Mouse (Mus musculus) heart, embryonic 15.5 days (tissue): ENCODE results near the gene Gm9844. TPM values are rescaled to one million over a fixed set of nuclear protein-coding genes. Genes with fewer than 3 reads are reported as not detected.

Source experiments
- ATAC-seq: fragments of 200-750 bp; cut with Nextera tagmentation; replicated peaks from 2 replicates; pipeline ENCODE4 v1.8.0; 2017; ENCODE audit warnings: low read depth, moderate TSS enrichment; ENCODE audit not compliant: insufficient number of reproducible peaks, insufficient read depth, low FRiP score
- H3K27ac ChIP-seq: fragments of 300-500 bp; sonication (generic); 2 replicates; pipeline ENCODE4 v1.5.1; 2015; ENCODE audit warnings: mild to moderate bottlenecking, inconsistent platforms
- H3K27me3 ChIP-seq: fragments of 300-500 bp; sonication (generic); 2 replicates; pipeline ENCODE4 v1.6.1; 2015; ENCODE audit warnings: inconsistent platforms
- H3K36me3 ChIP-seq: fragments of 300-500 bp; sonication (generic); 2 replicates; pipeline ENCODE4 v1.6.1; 2015; ENCODE audit warnings: mild to moderate bottlenecking, inconsistent platforms
- H3K4me1 ChIP-seq: fragments of 300-500 bp; sonication (generic); replicated peaks from 2 replicates; pipeline ENCODE4 v1.6.1; 2015; ENCODE audit warnings: inconsistent platforms
- H3K4me2 ChIP-seq: fragments of 300-500 bp; sonication (generic); 2 replicates; pipeline ENCODE4 v1.6.1; 2015; ENCODE audit warnings: inconsistent platforms, mild to moderate bottlenecking, moderate library complexity
- H3K4me3 ChIP-seq: fragments of 300-500 bp; sonication (generic); 2 replicates; pipeline ENCODE4 v1.5.1; 2015; ENCODE audit warnings: mild to moderate bottlenecking, inconsistent platforms
- H3K9ac ChIP-seq: fragments of 300-500 bp; sonication (generic); 2 replicates; pipeline ENCODE4 v1.6.1; 2015; ENCODE audit warnings: mild to moderate bottlenecking, inconsistent platforms
- H3K9me3 ChIP-seq: fragments of 300-500 bp; sonication (generic); replicated peaks from 2 replicates; pipeline ENCODE4 v1.6.1; 2016; ENCODE audit warnings: inconsistent platforms
- WGBS: fragments of 180-500 bp; shearing (Covaris S2); methylation state at CpG from one replicate; pipeline ENCODE4 v1.1.7; 2015; ENCODE audit warnings: mixed read lengths; 5-methylcytosine and 5-hydroxymethylcytosine counted together
- polyA plus RNA-seq: library from polyadenylated mRNA; unstranded; fragments of >200 nt; fragmentation: Nextera tagmentation; extraction: Ambion mirVana; gene quantifications from 2 replicates; pipeline ENCODE4 v1.2.1, GENCODE M21; 2015

Gene Gm9844
- polyA plus RNA-seq, 1 experiment from 2014 or later, result 8.9 TPM

- Histone ChIP-seq H3K4me2 (no peak within 1 kb of the TSS), H3K36me3 (no peaks in the 10 kb centered on the region), H3K4me3 (no peak within 1 kb of the TSS), H3K27ac (no peak within 1 kb of the TSS), H3K9ac (no peak within 1 kb of the TSS), H3K4me1 (no peaks in the 10 kb centered on the region), H3K9me3 (no peaks in the 10 kb centered on the region; the same call in 1 of the 2 replicates), H3K27me3 (peaks cover 25% of the 10 kb centered on the region)
- no peak for ATAC-seq
- WGBS, result 41% methylated on average over 41 of the region's 41 CpGs
Observed at GRCm38 (mm10) chr7:24869532-24870165, 7.6 kb downstream of the Gm9844 start, which contains the start of the genes Lypd4 and Dmrtc2. Lypd4 (minus strand) TSS chr7:24869941. Dmrtc2 (plus strand) TSS chr7:24870057.

DNA sequence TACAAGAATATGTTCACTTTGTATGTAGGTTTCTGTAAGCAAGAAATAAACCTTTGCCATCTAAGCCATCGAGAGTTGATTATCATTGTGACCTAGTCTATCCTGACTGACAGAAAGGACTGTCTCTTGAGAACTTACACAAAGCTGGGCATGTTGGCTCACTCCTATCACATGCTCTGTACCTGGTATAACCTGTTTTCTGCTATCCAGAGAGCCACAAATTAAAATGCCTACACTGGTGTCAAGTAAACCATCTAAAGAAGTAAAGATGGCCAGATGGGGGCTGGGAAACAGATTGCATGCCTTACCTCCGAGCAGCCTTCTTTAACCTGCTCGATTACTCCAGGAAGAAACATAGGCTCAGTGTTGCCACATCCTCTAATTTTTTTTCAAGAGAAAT is 15.6 kb downstream of the Gm9844 start:
- no peak for ATAC-seq

DNA sequence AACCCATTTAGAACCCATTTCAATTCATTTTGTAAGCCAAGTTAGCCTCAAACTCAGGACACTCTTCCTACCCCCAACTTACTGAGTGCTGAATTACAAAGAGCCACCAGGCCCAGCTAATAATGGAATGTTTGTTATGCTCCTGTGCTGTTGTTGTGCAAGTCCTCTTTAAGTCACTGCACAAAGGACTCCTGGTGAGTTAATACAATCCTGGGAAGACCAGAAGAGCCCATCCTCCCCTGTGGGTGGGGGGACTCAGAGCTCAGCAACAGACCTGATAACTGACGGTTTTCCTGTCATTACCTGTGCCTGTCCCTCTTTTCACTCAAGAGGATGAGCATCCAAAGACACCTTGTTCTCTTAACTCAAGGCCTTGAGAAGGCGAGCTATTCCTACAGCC is 17.6 kb downstream of the Gm9844 start:
- Histone ChIP-seq H3K4me3 (no peak overlapping the region), H3K36me3 (no peaks in the 10 kb centered on the region), H3K9ac (no peak overlapping the region), H3K9me3 (no peaks in the 10 kb centered on the region), H3K27me3 (no peaks in the 10 kb centered on the region), H3K4me2 (no peak overlapping the region), H3K27ac (no peak overlapping the region), H3K4me1 (0 out of 2 replicates have a peak, but pooled peaks cover 2% of the 10 kb centered on the region)
- 43% methylated on average over 2 of the region's 2 CpGs for WGBS
- no peak for ATAC-seq

More for the DNA sequence above, 15.6 kb downstream of the Gm9844 start:
- no peaks in the 10 kb centered on the region for H3K4me1 ChIP-seq
- no peak overlapping the region for H3K4me3 ChIP-seq
- no peak overlapping the region for H3K27ac ChIP-seq
- H3K27me3 ChIP-seq, result no peaks in the 10 kb centered on the region
- H3K9ac ChIP-seq, result no peak overlapping the region
- H3K9me3 ChIP-seq, result no peaks in the 10 kb centered on the region
- no peak overlapping the region for H3K4me2 ChIP-seq
- WGBS, result 71% methylated on average over 3 of the region's 3 CpGs
- no peaks in the 10 kb centered on the region for H3K36me3 ChIP-seq

GRCm38 (mm10) chr7:24882416-24883199 is 20.6 kb downstream of the Gm9844 start:
- Histone ChIP-seq H3K4me2 (no peak overlapping the region), H3K27me3 (no peaks in the 10 kb centered on the region), H3K27ac (no peak overlapping the region), H3K36me3 (peaks cover 20% of the 10 kb centered on the region), H3K4me3 (no peak overlapping the region), H3K4me1 (peaks cover 26% of the 10 kb centered on the region), H3K9ac (no peak overlapping the region), H3K9me3 (no peaks in the 10 kb centered on the region)
- WGBS, result 90% methylated on average over 9 of the region's 9 CpGs
- no peak for ATAC-seq

DNA sequence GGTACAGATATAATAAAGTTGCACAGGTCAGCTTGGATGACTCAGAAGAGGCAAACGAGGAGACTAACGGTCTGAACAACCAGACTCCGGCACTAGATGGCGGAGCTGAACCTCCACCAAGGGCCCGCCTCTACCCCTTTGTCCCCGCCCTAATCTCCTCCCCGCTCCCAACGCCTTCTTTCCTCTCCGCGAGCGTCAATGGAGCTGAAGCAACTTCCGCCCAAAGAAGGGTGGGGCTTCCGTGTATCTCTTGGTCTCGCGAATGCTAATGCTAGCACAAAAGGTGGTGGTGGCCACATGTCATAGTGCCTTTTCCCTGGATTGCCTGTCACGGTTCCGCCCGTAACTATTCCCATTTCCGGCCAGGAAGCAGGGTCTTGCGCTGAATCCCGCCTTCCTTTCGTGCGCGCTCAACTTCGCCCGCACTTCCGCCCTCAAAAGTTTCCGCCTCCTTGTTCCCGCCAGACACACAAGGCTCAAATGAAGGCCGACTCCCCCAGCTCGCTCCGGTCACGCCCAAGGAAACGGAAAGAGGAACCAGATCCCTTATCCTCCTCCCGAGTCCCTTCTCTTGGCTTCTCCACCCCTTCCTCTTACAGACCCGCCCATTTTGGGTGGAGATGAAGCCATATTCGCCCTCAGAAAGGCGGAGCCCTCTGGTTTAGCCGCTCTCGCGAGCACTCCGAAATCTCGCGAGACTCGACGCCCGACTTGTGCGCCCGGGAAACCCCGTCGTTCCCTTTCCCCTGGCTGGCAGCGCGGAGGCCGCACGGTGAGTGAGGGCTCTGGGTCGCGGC is 22.1 kb downstream of the Gm9844 start, which contains the start of gene Rps19:
Gene Rps19, plus strand, starts transcription at position 476 of the 797 bp plus-strand sequence.
- ATAC-seq, result peak; percentile 94
- peak within 1 kb of the TSS; percentile 92 for H3K27ac ChIP-seq
- H3K27me3 ChIP-seq, result no peaks in the 10 kb centered on the region
- H3K9ac ChIP-seq, result peak within 1 kb of the TSS; percentile 99
- H3K9me3 ChIP-seq, result no peaks in the 10 kb centered on the region
- peaks cover 31% of the 10 kb centered on the region for H3K4me1 ChIP-seq
- peaks cover 35% of the 10 kb centered on the region for H3K36me3 ChIP-seq
- peak within 1 kb of the TSS; percentile 69 for H3K4me2 ChIP-seq
- peak within 1 kb of the TSS; percentile 87 for H3K4me3 ChIP-seq
- WGBS, result under 1% methylated on average over 57 of the region's 57 CpGs

GRCm38 (mm10) chr7:24884693-24885291 is 22.8 kb downstream of the Gm9844 start:
- Histone ChIP-seq H3K4me3 (peak overlapping the region; percentile 87), H3K9me3 (no peaks in the 10 kb centered on the region), H3K27me3 (no peaks in the 10 kb centered on the region), H3K9ac (peak overlapping the region; percentile 99), H3K27ac (peak overlapping the region; percentile 92), H3K4me1 (peaks cover 31% of the 10 kb centered on the region), H3K36me3 (peaks cover 42% of the 10 kb centered on the region), H3K4me2 (peak overlapping the region; percentile 69)
- ATAC-seq, result 0 out of 2 replicates have a peak, but pooled peaks have one; percentile 3
- WGBS, result under 1% methylated on average over 47 of the region's 47 CpGs

DNA sequence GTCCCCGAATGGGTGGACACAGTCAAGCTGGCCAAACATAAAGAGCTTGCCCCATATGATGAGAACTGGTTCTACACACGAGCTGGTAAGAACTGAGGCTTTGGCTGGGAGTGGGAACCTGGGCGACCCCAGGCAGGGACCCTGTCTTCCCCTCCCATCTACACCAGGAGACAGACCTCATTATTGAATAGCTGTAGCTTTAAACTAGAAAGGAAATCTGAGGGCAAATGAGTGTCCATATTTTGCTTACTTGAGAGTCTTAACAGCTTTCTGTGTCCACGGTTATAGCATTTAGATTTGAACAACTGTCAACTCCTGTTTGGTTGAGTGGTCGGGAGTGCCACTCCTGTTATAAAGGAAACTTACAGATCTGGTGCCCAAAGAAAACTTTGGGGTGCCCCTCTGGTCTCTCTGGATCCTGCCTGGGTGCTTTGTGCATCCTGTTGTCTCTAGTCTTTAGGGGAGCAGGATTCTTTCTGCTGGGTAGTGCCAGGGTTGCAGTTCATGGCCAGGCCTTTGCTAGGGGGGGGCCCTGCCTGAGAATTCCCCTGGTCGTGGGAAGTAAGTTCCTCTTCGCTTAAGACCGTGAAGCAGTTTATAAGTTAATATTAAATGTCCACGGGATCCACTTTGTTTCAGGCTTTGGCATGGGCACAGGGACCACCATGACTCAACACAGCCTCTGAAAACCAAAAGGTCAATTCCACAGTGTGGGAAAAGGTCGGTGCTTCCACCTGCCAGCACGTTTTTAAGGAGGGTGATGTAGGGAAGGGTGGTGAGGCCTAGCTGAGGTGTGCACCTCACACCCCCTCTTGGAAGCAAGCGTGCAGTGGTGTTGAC is 23.7 kb downstream of the Gm9844 start:
- peak overlapping the region; percentile 87 for H3K4me3 ChIP-seq
- H3K27me3 ChIP-seq, result no peaks in the 10 kb centered on the region
- peak overlapping the region; percentile 37; the same call in 1 of the 2 replicates for H3K27ac ChIP-seq
- no peak for ATAC-seq
- H3K9ac ChIP-seq, result peak overlapping the region; percentile 99
- no peaks in the 10 kb centered on the region for H3K9me3 ChIP-seq
- H3K4me2 ChIP-seq, result peak overlapping the region; percentile 69
- WGBS, result 32% methylated on average over 12 of the region's 12 CpGs
- peaks cover 31% of the 10 kb centered on the region for H3K4me1 ChIP-seq
- peaks cover 47% of the 10 kb centered on the region for H3K36me3 ChIP-seq

DNA sequence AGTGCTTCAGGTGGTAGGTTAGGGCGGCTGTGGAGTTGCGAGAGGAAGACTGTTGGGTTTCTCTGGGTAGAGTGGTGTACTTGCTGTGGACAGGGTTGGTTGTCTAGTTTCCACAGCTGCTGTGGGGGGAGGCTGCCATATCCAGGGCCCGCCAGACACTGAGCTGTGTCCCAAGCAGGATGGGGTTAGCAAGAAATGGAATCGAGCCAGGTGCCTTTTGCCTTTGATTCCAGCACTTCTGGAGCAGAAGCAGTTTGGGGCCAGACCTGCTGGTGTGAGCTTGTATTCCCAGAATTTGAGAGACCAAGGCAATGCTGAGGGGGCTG is 24.3 kb downstream of the Gm9844 start:
- no peak for ATAC-seq
- H3K9ac ChIP-seq, result peak overlapping the region; percentile 99
- H3K9me3 ChIP-seq, result no peaks in the 10 kb centered on the region
- peak overlapping the region; percentile 87 for H3K4me3 ChIP-seq
- H3K36me3 ChIP-seq, result peaks cover 47% of the 10 kb centered on the region
- no peak overlapping the region for H3K27ac ChIP-seq
- no peaks in the 10 kb centered on the region for H3K27me3 ChIP-seq
- WGBS, result 44% methylated on average over 4 of the region's 4 CpGs
- peaks cover 31% of the 10 kb centered on the region for H3K4me1 ChIP-seq
- peak overlapping the region; percentile 69 for H3K4me2 ChIP-seq

- no peaks in the 10 kb centered on the region for H3K9me3 ChIP-seq
- peak overlapping the region; percentile 69; the same call in 1 of the 2 replicates for H3K4me2 ChIP-seq
- no peaks in the 10 kb centered on the region for H3K27me3 ChIP-seq
- H3K9ac ChIP-seq, result peak overlapping the region; percentile 99; the same call in 1 of the 2 replicates
- WGBS, result 72% methylated on average over 4 of the region's 4 CpGs
- 0 out of 2 replicates have a peak overlapping the region, but pooled peaks have one; percentile 4 for H3K27ac ChIP-seq
- ATAC-seq, result no peak
- peaks cover 31% of the 10 kb centered on the region for H3K4me1 ChIP-seq
- H3K36me3 ChIP-seq, result peaks cover 47% of the 10 kb centered on the region
- H3K4me3 ChIP-seq, result 0 out of 2 replicates have a peak overlapping the region, but pooled peaks have one; percentile 87
Observed at GRCm38 (mm10) chr7:24887096-24887495, 25.1 kb downstream of the Gm9844 start.
